Comparison of ENCODE assay signal across 7 mouse cellular contexts in the genomic region with DNA sequence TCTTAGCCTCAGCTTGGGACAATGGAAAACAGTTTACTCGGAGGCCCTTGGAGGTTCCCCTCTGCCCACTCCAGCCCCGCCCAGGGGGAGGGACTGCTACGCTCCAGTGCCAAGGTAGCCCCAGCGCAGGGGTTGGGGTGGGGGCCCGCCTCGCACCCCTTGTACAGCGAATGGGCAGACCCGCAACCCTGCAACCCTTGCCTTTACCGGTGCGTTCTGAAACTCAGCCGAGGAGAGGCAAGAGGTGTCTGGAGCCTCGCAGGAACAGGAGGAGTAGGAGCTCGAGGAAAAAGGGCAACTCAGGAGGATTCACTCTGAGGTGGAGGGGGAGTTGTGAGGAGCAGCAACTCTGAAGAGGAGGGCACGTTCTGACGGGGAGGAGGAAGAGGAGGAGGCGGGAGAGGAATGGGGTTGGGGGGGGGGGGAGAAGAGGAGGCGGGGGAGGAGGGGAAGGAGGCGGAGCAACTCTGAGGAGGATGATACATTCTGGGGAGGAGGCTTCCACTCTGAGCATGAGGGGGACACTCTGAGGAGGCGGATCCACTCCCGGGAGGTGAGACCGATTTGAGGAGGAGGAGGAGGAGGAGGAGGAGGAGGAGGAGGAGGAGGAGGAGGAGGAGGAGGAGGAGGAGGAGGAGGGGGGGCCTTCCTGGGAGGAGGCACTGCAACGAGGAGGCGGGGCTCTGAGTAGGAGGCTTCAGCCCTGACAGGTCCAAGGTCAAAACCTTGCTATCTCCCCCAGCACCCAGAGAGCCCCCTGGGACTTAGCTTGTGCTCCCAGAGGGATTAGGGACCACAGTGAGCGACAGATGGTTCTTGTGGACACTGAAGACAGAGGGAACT. TPM values are rescaled to one million over a fixed set of nuclear protein-coding genes. Genes with fewer than 3 reads are reported as not detected.
A peak's percentile ranks its signal among the peaks of the same experiment; 100 is the strongest.
DNase-seq lines count a peak whose midpoint lies in the region; ATAC-seq and TF ChIP-seq lines count a peak whose summit lies in the region.

Gene Cyp2d22 (minus strand): TSS at position 390 of the 843 bp plus-strand sequence.

- peak within 1 kb of the TSS; percentile 55 for H3K9ac ChIP-seq in forebrain, embryonic 14.5 days (ENCODE audit: low read length)

- DNase-seq in Muller cell, postnatal 12 days (ENCODE audit: inconsistent ontology term), result peak; percentile 88
- peak; percentile 57 for DNase-seq in forebrain, embryonic 14.5 days (ENCODE audit: low spot score)
- peak; percentile 64 for DNase-seq in heart, postnatal 4 days
- DNase-seq in layer of hippocampus, postnatal 14 days (ENCODE audit: low spot score in 2 of 2), result peak; percentile 37 to 39
- peak; percentile 73 for DNase-seq in lung, postnatal 36 days
- peak; percentile 78 for DNase-seq in retina, postnatal 1 day

- no peaks in the 10 kb centered on the region for H3K36me3 ChIP-seq in forebrain, embryonic 14.5 days (ENCODE audit: control insufficient read depth, insufficient read depth, low read length)

- H3K4me1 ChIP-seq in bone marrow macrophage, adult 2 months (ENCODE audit: control insufficient read depth, insufficient read depth, low read length), result 0 out of 2 replicates have a peak, but pooled peaks cover 3% of the 10 kb centered on the region
- H3K4me1 ChIP-seq in forebrain, embryonic 14.5 days (ENCODE audit: control insufficient read depth, insufficient read depth, low read length), result peaks cover 15% of the 10 kb centered on the region

- no peak within 1 kb of the TSS for H3K27ac ChIP-seq in bone marrow macrophage, adult 2 months (ENCODE audit: insufficient read depth, low read depth, low read length)
- no peak within 1 kb of the TSS for H3K27ac ChIP-seq in forebrain, embryonic 14.5 days (ENCODE audit: low read depth, low read length)

- no peaks in the 10 kb centered on the region for H3K9me3 ChIP-seq in forebrain, embryonic 14.5 days (replicated peaks; ENCODE audit: control insufficient read depth, low read length)

- TF ChIP-seq CTCF in bone marrow macrophage, adult 2 months (IDR thresholded peaks at IDR 0.05; ENCODE audit: low read depth, low read length), result no peak

- peak within 1 kb of the TSS; percentile 59 for H3K4me3 ChIP-seq in bone marrow macrophage, adult 2 months (ENCODE audit: insufficient read depth, low read length)
- H3K4me3 ChIP-seq in forebrain, embryonic 14.5 days (ENCODE audit: low read depth, low read length), result peak within 1 kb of the TSS; percentile 31

- 3% methylated on average over 18 of the region's 24 CpGs for WGBS in forebrain, embryonic 14.5 days

- no peak for TF ChIP-seq POLR2A in bone marrow macrophage, adult 2 months (IDR thresholded peaks at IDR 0.05; ENCODE audit: borderline replicate concordance, low read depth, low read length)

- peak; percentile 77 for ATAC-seq in forebrain, embryonic 14.5 days

- no peaks in the 10 kb centered on the region for H3K27me3 ChIP-seq in forebrain, embryonic 14.5 days (replicated peaks; ENCODE audit: control insufficient read depth, insufficient read depth, low read length)

- peak within 1 kb of the TSS; percentile 55 for H3K4me2 ChIP-seq in forebrain, embryonic 14.5 days (ENCODE audit: low read length)

RNA-seq across cellular contexts. Expression of gene Cyp2d22, which starts in this region (rescaled TPM):
- polyA plus RNA-seq in bone marrow macrophage, adult 2 months (2012; ENCODE audit: insufficient read depth, insufficient read length, missing spikeins), result 0.39 and 0.78 TPM in 2 replicates
- 0.63 and 1.2 TPM in 2 replicates for polyA plus RNA-seq in forebrain, embryonic 14.5 days (2014; fragmentation: Nextera tagmentation; extraction: Ambion mirVana)
- total RNA-seq in heart, postnatal 4 days (2021), result 10 to 100 TPM; 15.0 to 17.1 TPM
- 10 to 100 TPM; 33.5 to 33.9 TPM for total RNA-seq in layer of hippocampus, postnatal 14 days (2021)

Comparison
In these comparisons a context has a peak if more than half of its experiments do, and no peak if none do; other contexts are left out.
1. DNase-seq: peak in every context shown above with its lines; median percentile 88 in Muller cell, postnatal 12 days; 78 in retina, postnatal 1 day; 73 in lung, postnatal 36 days; 64 in heart, postnatal 4 days; 57 in forebrain, embryonic 14.5 days; 38 in layer of hippocampus, postnatal 14 days.